Mouse (Mus musculus): Measurements from ENCODE around the gene Scml4. TPM values are rescaled to one million over a fixed set of nuclear protein-coding genes. Genes with fewer than 3 reads are reported as not detected.
A peak's percentile ranks its signal among the peaks of the same experiment; 100 is the strongest.

Gene Scml4
- polyA plus RNA-seq, 1 experiment from 2014 or later: 0.64 TPM

- H3K9me3 ChIP-seq: no peaks in the 10 kb centered on the region
- peaks cover 43% of the 10 kb centered on the region for H3K4me1 ChIP-seq
- DNase-seq (ENCODE audit: low spot score): peak; percentile 19
These were observed 3.6 kb downstream of the Scml4 start for GRCm38 (mm10) chr10:42863621-42864391.

GRCm38 (mm10) chr10:42864696-42865095, 4.5 kb downstream of the Scml4 start:
- 56% methylated on average over 5 of the region's 5 CpGs for WGBS

More at GRCm38 (mm10) chr10:42863621-42864391, 3.6 kb downstream of the Scml4 start:
- H3K27me3 ChIP-seq (replicated peaks; ENCODE audit: low read depth, poor library complexity, severe bottlenecking): peaks cover 25% of the 10 kb centered on the region
- WGBS: 64% methylated on average over 31 of the region's 31 CpGs
- no peaks in the 10 kb centered on the region for H3K36me3 ChIP-seq (replicated peaks)
- peak overlapping the region; percentile 32; the same call in 1 of the 2 replicates for H3K4me3 ChIP-seq
- H3K27ac ChIP-seq (replicated peaks): peak overlapping the region; percentile 16; the same call in 1 of the 2 replicates

GRCm38 (mm10) chr10:42868416-42868815, 8.2 kb downstream of the Scml4 start:
- no peak for DNase-seq (ENCODE audit: low spot score)
- no peaks in the 10 kb centered on the region for H3K9me3 ChIP-seq
- H3K4me1 ChIP-seq: peaks cover 19% of the 10 kb centered on the region
- no peak overlapping the region for H3K4me3 ChIP-seq
- peaks cover 26% of the 10 kb centered on the region for H3K27me3 ChIP-seq (replicated peaks; ENCODE audit: low read depth, poor library complexity, severe bottlenecking)
- no peaks in the 10 kb centered on the region for H3K36me3 ChIP-seq (replicated peaks)
- H3K27ac ChIP-seq (replicated peaks): no peak overlapping the region
- WGBS: 91% methylated on average over 9 of the region's 9 CpGs

More at GRCm38 (mm10) chr10:42864696-42865095, 4.5 kb downstream of the Scml4 start:
- Histone ChIP-seq H3K4me1 (peaks cover 35% of the 10 kb centered on the region), H3K27ac (replicated peaks) (peak overlapping the region; percentile 46; the same call in 1 of the 2 replicates), H3K9me3 (no peaks in the 10 kb centered on the region), H3K27me3 (replicated peaks; ENCODE audit: low read depth, poor library complexity, severe bottlenecking) (peaks cover 25% of the 10 kb centered on the region), H3K36me3 (replicated peaks) (no peaks in the 10 kb centered on the region), H3K4me3 (no peak overlapping the region)
- peak; percentile 30 for DNase-seq (ENCODE audit: low spot score)

- Histone ChIP-seq H3K27ac (replicated peaks) (no peak overlapping the region), H3K9me3 (no peaks in the 10 kb centered on the region), H3K27me3 (replicated peaks; ENCODE audit: low read depth, poor library complexity, severe bottlenecking) (peaks cover 19% of the 10 kb centered on the region), H3K36me3 (replicated peaks) (no peaks in the 10 kb centered on the region), H3K4me3 (no peak overlapping the region), H3K4me1 (peaks cover 11% of the 10 kb centered on the region)
- 84% methylated on average over 6 of the region's 6 CpGs for WGBS
- no peak for DNase-seq (ENCODE audit: low spot score)
These were observed 9.3 kb downstream of the Scml4 start for GRCm38 (mm10) chr10:42869467-42869866.

- no peak overlapping the region for H3K27ac ChIP-seq (replicated peaks)
- DNase-seq (ENCODE audit: low spot score): no peak
- WGBS: 80% methylated on average over 15 of the region's 15 CpGs
These were observed 12.3 kb downstream of the Scml4 start for GRCm38 (mm10) chr10:42872269-42873010.

GRCm38 (mm10) chr10:42873077-42873595, 13.0 kb downstream of the Scml4 start:
- Histone ChIP-seq H3K27ac (replicated peaks) (no peak overlapping the region), H3K4me3 (no peak overlapping the region), H3K9me3 (no peaks in the 10 kb centered on the region), H3K4me1 (peaks cover 2% of the 10 kb centered on the region; the same call in 1 of the 2 replicates), H3K36me3 (replicated peaks) (no peaks in the 10 kb centered on the region), H3K27me3 (replicated peaks; ENCODE audit: low read depth, poor library complexity, severe bottlenecking) (peaks cover 5% of the 10 kb centered on the region; the same call in 1 of the 2 replicates)
- 89% methylated on average over 7 of the region's 7 CpGs for WGBS
- DNase-seq (ENCODE audit: low spot score): no peak

More at GRCm38 (mm10) chr10:42872269-42873010, 12.3 kb downstream of the Scml4 start:
- Histone ChIP-seq H3K4me3 (no peak overlapping the region), H3K27me3 (replicated peaks; ENCODE audit: low read depth, poor library complexity, severe bottlenecking) (peaks cover 7% of the 10 kb centered on the region; the same call in 1 of the 2 replicates), H3K4me1 (peaks cover 2% of the 10 kb centered on the region; the same call in 1 of the 2 replicates), H3K36me3 (replicated peaks) (no peaks in the 10 kb centered on the region), H3K9me3 (no peaks in the 10 kb centered on the region)

GRCm38 (mm10) chr10:42876172-42876571, 16.0 kb downstream of the Scml4 start:
- no peak for DNase-seq (ENCODE audit: low spot score)
- WGBS: 71% methylated on average over 5 of the region's 5 CpGs
- no peaks in the 10 kb centered on the region for H3K36me3 ChIP-seq (replicated peaks)
- H3K4me1 ChIP-seq: peaks cover 12% of the 10 kb centered on the region
- no peaks in the 10 kb centered on the region for H3K9me3 ChIP-seq
- no peak overlapping the region for H3K27ac ChIP-seq (replicated peaks)
- H3K4me3 ChIP-seq: no peak overlapping the region
- no peaks in the 10 kb centered on the region for H3K27me3 ChIP-seq (replicated peaks; ENCODE audit: low read depth, poor library complexity, severe bottlenecking)

GRCm38 (mm10) chr10:42879269-42879681, 19.1 kb downstream of the Scml4 start:
- no peak for DNase-seq (ENCODE audit: low spot score)
- no peaks in the 10 kb centered on the region for H3K27me3 ChIP-seq (replicated peaks; ENCODE audit: low read depth, poor library complexity, severe bottlenecking)
- H3K4me3 ChIP-seq: no peak overlapping the region
- no peak overlapping the region for H3K27ac ChIP-seq (replicated peaks)
- H3K36me3 ChIP-seq (replicated peaks): no peaks in the 10 kb centered on the region
- 82% methylated on average over 5 of the region's 5 CpGs for WGBS
- no peaks in the 10 kb centered on the region for H3K9me3 ChIP-seq
- peaks cover 9% of the 10 kb centered on the region for H3K4me1 ChIP-seq

- 80% methylated on average over 5 of the region's 5 CpGs for WGBS
- Histone ChIP-seq H3K36me3 (replicated peaks) (no peaks in the 10 kb centered on the region), H3K4me1 (peaks cover 9% of the 10 kb centered on the region), H3K27me3 (replicated peaks; ENCODE audit: low read depth, poor library complexity, severe bottlenecking) (no peaks in the 10 kb centered on the region), H3K4me3 (no peak overlapping the region), H3K27ac (replicated peaks) (no peak overlapping the region), H3K9me3 (no peaks in the 10 kb centered on the region)
- DNase-seq (ENCODE audit: low spot score): no peak
These were observed 19.5 kb downstream of the Scml4 start for GRCm38 (mm10) chr10:42879682-42880081.

DNA sequence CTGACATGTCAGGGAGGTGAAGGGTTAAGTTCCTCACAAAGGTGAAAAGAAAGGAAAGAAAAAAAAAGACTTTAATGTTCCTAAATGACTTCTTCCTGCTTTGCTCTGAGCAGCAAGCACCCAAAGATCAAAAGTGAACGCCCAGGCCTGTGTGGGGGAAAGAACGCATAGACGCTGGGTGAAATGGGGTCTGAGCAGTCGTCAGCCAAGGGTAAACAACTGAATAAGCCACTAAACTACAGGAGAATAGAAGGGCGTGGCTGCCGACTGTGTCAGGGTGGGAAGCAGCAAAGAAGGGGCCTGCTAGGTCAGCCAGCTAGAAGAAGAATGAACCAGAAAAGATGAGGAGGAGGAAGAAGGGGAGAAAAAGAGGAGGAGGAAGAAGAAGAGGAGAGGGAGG, 26.9 kb downstream of the Scml4 start:
- Histone ChIP-seq H3K27me3 (replicated peaks; ENCODE audit: low read depth, poor library complexity, severe bottlenecking) (peaks cover 4% of the 10 kb centered on the region; the same call in 1 of the 2 replicates), H3K9me3 (no peaks in the 10 kb centered on the region), H3K4me3 (no peak overlapping the region), H3K36me3 (replicated peaks) (no peaks in the 10 kb centered on the region), H3K27ac (replicated peaks) (no peak overlapping the region), H3K4me1 (peaks cover 11% of the 10 kb centered on the region)
- WGBS: 20% methylated on average over 6 of the region's 6 CpGs
- no peak for DNase-seq (ENCODE audit: low spot score)

DNA sequence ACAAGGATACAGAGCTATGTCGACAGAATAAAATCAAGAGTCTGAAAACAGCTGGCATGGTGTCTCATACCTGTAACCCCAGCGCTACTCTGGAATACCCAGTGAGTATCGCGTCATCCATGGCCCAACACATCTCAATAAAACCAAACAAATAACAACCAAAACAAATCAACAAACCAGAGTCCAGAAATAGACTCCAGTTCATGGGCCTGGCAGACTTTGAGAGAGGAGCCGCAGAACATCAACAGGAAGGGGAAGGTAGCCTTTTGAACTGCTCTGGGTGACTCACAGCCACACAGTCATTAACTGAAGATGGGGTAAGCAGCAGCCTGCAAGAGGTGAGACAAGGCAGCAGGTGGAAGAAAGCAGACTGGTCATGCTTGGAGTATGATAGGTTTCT, 28.1 kb downstream of the Scml4 start:
- H3K36me3 ChIP-seq (replicated peaks): no peaks in the 10 kb centered on the region
- H3K27me3 ChIP-seq (replicated peaks; ENCODE audit: low read depth, poor library complexity, severe bottlenecking): peaks cover 4% of the 10 kb centered on the region; the same call in 1 of the 2 replicates
- WGBS: 87% methylated on average over 5 of the region's 5 CpGs
- no peak overlapping the region for H3K4me3 ChIP-seq
- H3K9me3 ChIP-seq: no peaks in the 10 kb centered on the region
- no peak for DNase-seq (ENCODE audit: low spot score)
- H3K4me1 ChIP-seq: peaks cover 11% of the 10 kb centered on the region
- H3K27ac ChIP-seq (replicated peaks): no peak overlapping the region

GRCm38 (mm10) chr10:42890365-42890764, 30.2 kb downstream of the Scml4 start:
- DNase-seq (ENCODE audit: low spot score): no peak
- Histone ChIP-seq H3K4me1 (peaks cover 24% of the 10 kb centered on the region), H3K9me3 (no peaks in the 10 kb centered on the region), H3K36me3 (replicated peaks) (no peaks in the 10 kb centered on the region), H3K27ac (replicated peaks) (no peak overlapping the region), H3K4me3 (no peak overlapping the region), H3K27me3 (replicated peaks; ENCODE audit: low read depth, poor library complexity, severe bottlenecking) (peaks cover under 1% of the 10 kb centered on the region)
- 58% methylated on average over 4 of the region's 4 CpGs for WGBS

All from embryonic facial prominence, embryonic 10.5 days (tissue).